Mouse (Mus musculus): ENCODE data around the gene Taar8a. TPM values are rescaled to one million over a fixed set of nuclear protein-coding genes. Genes with fewer than 3 reads are reported as not detected.
"Not testable (repeated sequence)": the region's sequence is repeated elsewhere in the genome, so short reads cannot be mapped to it uniquely, and the experiment has no call there.

Taar8a gene
- total and polyA plus RNA-seq, 3 experiments = not detected

DNA sequence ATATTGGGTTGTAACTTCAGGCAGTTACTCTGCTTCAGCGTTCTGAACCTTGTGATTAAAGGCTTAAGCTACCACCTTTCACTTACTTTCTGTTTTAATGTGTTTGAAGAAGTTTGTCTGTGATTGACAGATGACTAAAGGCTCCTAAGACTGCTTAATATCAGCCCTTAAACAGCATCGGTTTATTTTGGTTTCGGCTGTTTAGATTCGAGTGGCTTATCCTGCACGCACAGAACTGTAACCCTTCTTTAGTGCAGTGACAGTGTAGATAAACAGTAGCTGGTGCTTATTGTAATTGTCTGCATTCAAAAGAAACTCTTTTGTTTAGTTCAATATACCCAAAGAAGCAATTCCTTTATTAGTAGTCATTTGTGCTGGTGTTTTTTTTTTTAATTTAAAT is 24.3 kb upstream of the Taar8a start:
- no peak overlapping the region for H3K27ac ChIP-seq
- WGBS = 41% methylated on average over 5 of the region's 5 CpGs
- no peak for DNase-seq
- intact Hi-C loops (cut with DNase I) = no loop called here
- H3K27me3 ChIP-seq (ENCODE audit: control insufficient read depth, insufficient read depth, low read length) = no peaks in the 10 kb centered on the region
- H3K4me1 ChIP-seq (ENCODE audit: control insufficient read depth, insufficient read depth, low read length) = no peaks in the 10 kb centered on the region
- no peaks in the 10 kb centered on the region for H3K36me3 ChIP-seq (ENCODE audit: control insufficient read depth, insufficient read depth, low read length)
- no peaks in the 10 kb centered on the region for H3K79me2 ChIP-seq (replicated peaks; ENCODE audit: control insufficient read depth, insufficient read depth, low read length)
- no peak overlapping the region for H3K4me3 ChIP-seq
- no peak overlapping the region for H3K9ac ChIP-seq (ENCODE audit: low read depth, low read length)
- TF ChIP-seq CTCF (IDR thresholded peaks at IDR 0.05) (no peak), POLR2A (IDR thresholded peaks at IDR 0.05; ENCODE audit: insufficient read depth, low read depth, low read length) (no peak), EP300 (IDR thresholded peaks at IDR 0.05; ENCODE audit: insufficient read depth, low read depth, low read length) (no peak)

DNA sequence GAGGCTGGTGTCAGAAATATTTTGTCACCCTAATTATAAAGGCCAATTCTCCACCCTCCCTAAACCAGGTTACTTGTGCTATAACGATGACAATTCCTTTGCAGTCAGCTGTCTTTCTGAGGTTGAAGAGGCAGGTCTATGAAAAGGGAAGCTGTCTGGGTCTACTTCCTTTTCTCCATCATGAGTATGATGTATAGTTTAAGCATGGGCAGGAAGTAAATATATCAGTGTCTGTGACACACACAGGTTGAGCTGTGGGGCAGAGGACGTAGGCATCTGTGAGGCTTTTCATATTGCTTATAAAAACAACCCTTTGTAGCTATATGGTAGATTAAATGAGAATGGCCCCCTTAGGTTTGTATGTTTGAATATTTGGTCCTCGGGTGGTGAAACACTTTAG is 17.3 kb upstream of the Taar8a start:
- Histone ChIP-seq H3K4me1 (ENCODE audit: control insufficient read depth, insufficient read depth, low read length) (no peaks in the 10 kb centered on the region), H3K27ac (no peak overlapping the region), H3K4me3 (no peak overlapping the region), H3K36me3 (ENCODE audit: control insufficient read depth, insufficient read depth, low read length) (no peaks in the 10 kb centered on the region), H3K79me2 (replicated peaks; ENCODE audit: control insufficient read depth, insufficient read depth, low read length) (no peaks in the 10 kb centered on the region), H3K9ac (ENCODE audit: low read depth, low read length) (no peak overlapping the region), H3K27me3 (ENCODE audit: control insufficient read depth, insufficient read depth, low read length) (no peaks in the 10 kb centered on the region)
- intact Hi-C loops (cut with DNase I) = no loop called here
- no peak for TF ChIP-seq EP300 (IDR thresholded peaks at IDR 0.05; ENCODE audit: insufficient read depth, low read depth, low read length)
- no peak for TF ChIP-seq POLR2A (IDR thresholded peaks at IDR 0.05; ENCODE audit: insufficient read depth, low read depth, low read length)
- no peak for TF ChIP-seq CTCF (IDR thresholded peaks at IDR 0.05)
- WGBS = 71% methylated on average over 3 of the region's 3 CpGs
- no peak for DNase-seq

DNA sequence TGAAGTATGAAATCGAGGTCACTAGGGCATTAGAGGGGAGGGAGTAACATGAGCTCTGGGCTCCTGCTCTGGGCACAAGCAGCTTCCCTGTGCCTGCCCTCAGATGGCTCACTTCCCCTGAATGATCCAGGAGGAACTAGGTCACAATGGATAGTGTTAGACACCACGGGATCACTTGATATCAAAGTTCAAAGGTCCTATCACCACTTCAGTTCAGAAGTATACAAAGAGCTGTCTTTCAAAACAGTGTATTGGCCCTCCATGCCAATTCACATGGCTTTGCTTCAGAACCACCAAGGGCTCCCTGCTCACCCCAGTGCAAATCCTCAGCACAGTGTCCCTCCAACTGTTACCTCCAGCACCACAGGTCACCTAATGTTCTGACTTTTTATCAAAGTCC is 1.5 kb upstream of the Taar8a start:
- 31% methylated on average over 2 of the region's 2 CpGs for WGBS
- H3K79me2 ChIP-seq (replicated peaks; ENCODE audit: control insufficient read depth, insufficient read depth, low read length); intact Hi-C loops (cut with DNase I); H3K27me3 ChIP-seq (ENCODE audit: control insufficient read depth, insufficient read depth, low read length); H3K4me1 ChIP-seq (ENCODE audit: control insufficient read depth, insufficient read depth, low read length); H3K27ac ChIP-seq; H3K4me3 ChIP-seq; DNase-seq; H3K36me3 ChIP-seq (ENCODE audit: control insufficient read depth, insufficient read depth, low read length); H3K9ac ChIP-seq (ENCODE audit: low read depth, low read length): not testable (repeated sequence)

DNA sequence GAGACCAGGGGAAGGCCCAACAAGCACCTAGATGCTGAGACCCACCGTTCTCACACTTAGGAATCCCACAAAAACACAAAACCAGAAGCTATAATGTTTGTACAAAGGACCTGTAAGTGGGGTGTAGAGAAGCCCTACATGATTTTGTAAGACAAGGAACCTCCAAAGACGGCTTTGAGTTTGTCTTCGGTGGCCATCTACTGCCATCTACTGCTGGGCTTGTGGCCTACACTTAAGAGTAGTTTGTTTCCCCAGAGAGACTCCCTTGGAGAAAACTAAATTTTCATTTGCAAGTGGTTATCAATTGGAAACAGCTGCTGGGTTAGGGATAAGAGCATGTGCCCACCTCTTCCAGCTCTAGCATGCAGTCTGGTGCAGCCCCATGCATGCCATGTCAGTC is 3.9 kb downstream of the Taar8a start:
- Histone ChIP-seq H3K36me3 (ENCODE audit: control insufficient read depth, insufficient read depth, low read length) (no peaks in the 10 kb centered on the region), H3K27ac (no peak overlapping the region), H3K4me3 (no peak overlapping the region), H3K79me2 (replicated peaks; ENCODE audit: control insufficient read depth, insufficient read depth, low read length) (no peaks in the 10 kb centered on the region), H3K4me1 (ENCODE audit: control insufficient read depth, insufficient read depth, low read length) (no peaks in the 10 kb centered on the region), H3K9ac (ENCODE audit: low read depth, low read length) (no peak overlapping the region), H3K27me3 (ENCODE audit: control insufficient read depth, insufficient read depth, low read length) (no peaks in the 10 kb centered on the region)
- intact Hi-C loops (cut with DNase I) = loop anchor here (2.0 kb wide), 1 partner anchor 101 kb away; no protein-coding TSS in a partner anchor
- no peak for TF ChIP-seq EP300 (IDR thresholded peaks at IDR 0.05; ENCODE audit: insufficient read depth, low read depth, low read length)
- TF ChIP-seq POLR2A (IDR thresholded peaks at IDR 0.05; ENCODE audit: insufficient read depth, low read depth, low read length) = no peak
- peak; percentile 73 for TF ChIP-seq CTCF (IDR thresholded peaks at IDR 0.05)
- DNase-seq = peak; percentile 15 to 32
- 43% methylated on average over 3 of the region's 3 CpGs for WGBS

DNA sequence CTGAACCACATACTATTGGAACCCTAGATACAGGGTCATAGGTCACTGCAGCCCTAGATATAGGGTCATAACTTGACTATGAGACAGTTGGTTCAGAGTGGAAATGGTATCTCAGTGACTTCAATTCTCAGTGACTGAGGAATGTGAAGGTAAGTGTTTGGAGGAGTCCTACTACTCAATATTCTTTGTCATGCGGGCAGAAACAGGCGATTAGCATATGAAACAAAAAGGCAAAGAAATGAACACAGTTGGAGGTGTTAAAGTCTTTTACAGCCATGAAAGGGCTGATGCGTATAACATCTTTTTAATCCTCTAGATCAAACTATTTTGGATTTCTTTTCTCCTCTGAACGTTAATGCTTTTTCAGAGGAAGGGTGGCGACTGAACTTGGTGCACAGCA is 9.6 kb downstream of the Taar8a start:
- Histone ChIP-seq H3K27me3 (ENCODE audit: control insufficient read depth, insufficient read depth, low read length) (no peaks in the 10 kb centered on the region), H3K27ac (no peak overlapping the region), H3K4me3 (no peak overlapping the region), H3K4me1 (ENCODE audit: control insufficient read depth, insufficient read depth, low read length) (no peaks in the 10 kb centered on the region; the same call in 1 of the 2 replicates), H3K79me2 (replicated peaks; ENCODE audit: control insufficient read depth, insufficient read depth, low read length) (no peaks in the 10 kb centered on the region), H3K36me3 (ENCODE audit: control insufficient read depth, insufficient read depth, low read length) (no peaks in the 10 kb centered on the region), H3K9ac (ENCODE audit: low read depth, low read length) (no peak overlapping the region)
- 76% methylated on average over 5 of the region's 5 CpGs for WGBS
- intact Hi-C loops (cut with DNase I) = no loop called here
- DNase-seq = no peak
- no peak for TF ChIP-seq EP300 (IDR thresholded peaks at IDR 0.05; ENCODE audit: insufficient read depth, low read depth, low read length)
- TF ChIP-seq POLR2A (IDR thresholded peaks at IDR 0.05; ENCODE audit: insufficient read depth, low read depth, low read length) = no peak
- TF ChIP-seq CTCF (IDR thresholded peaks at IDR 0.05) = no peak

DNA sequence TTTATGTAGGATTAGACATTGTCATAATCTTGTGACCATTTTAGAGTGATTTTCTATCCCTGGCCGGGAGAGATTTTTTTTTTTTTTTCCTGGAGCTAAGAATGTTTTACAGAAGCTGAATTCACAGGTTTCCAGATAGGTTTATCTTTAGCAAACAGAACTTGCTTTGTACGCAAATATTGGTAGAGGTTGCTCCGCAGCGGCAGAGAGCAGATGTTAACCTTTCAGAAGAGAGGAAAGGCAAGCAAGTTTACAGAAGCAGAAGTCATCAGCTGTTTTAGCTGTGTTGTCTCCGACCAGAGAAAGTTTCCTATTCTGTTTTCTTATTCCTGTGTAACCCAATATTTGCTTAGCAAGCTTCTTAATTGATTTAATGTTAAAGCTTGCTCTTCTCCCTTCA is 10.3 kb downstream of the Taar8a start:
- no peak overlapping the region for H3K27ac ChIP-seq
- intact Hi-C loops (cut with DNase I) = no loop called here
- H3K4me3 ChIP-seq = no peak overlapping the region
- no peaks in the 10 kb centered on the region for H3K36me3 ChIP-seq (ENCODE audit: control insufficient read depth, insufficient read depth, low read length)
- WGBS = 53% methylated on average over 5 of the region's 5 CpGs
- H3K4me1 ChIP-seq (ENCODE audit: control insufficient read depth, insufficient read depth, low read length) = no peaks in the 10 kb centered on the region; the same call in 1 of the 2 replicates
- no peak for DNase-seq
- H3K27me3 ChIP-seq (ENCODE audit: control insufficient read depth, insufficient read depth, low read length) = no peaks in the 10 kb centered on the region
- no peak overlapping the region for H3K9ac ChIP-seq (ENCODE audit: low read depth, low read length)
- TF ChIP-seq POLR2A (IDR thresholded peaks at IDR 0.05; ENCODE audit: insufficient read depth, low read depth, low read length) = no peak
- TF ChIP-seq CTCF (IDR thresholded peaks at IDR 0.05) = no peak
- TF ChIP-seq EP300 (IDR thresholded peaks at IDR 0.05; ENCODE audit: insufficient read depth, low read depth, low read length) = no peak
- no peaks in the 10 kb centered on the region for H3K79me2 ChIP-seq (replicated peaks; ENCODE audit: control insufficient read depth, insufficient read depth, low read length)
